Mouse (Mus musculus): ENCODE results near the gene Rbfox1. TPM values are rescaled to one million over a fixed set of nuclear protein-coding genes. Genes with fewer than 3 reads are reported as not detected.

The Rbfox1 gene
- polyA plus RNA-seq, 1 experiment, result not detected

GRCm38 (mm10) chr16:6791655-6792054, 906.5 kb downstream of the Rbfox1 start:
- TF ChIP-seq POLR2A (IDR thresholded peaks at IDR 0.05; ENCODE audit: borderline replicate concordance, low read depth, low read length), result no peak
- peak; percentile 76 for TF ChIP-seq CTCF (IDR thresholded peaks at IDR 0.05; ENCODE audit: low read depth, low read length)
- no peak overlapping the region for H3K27ac ChIP-seq (ENCODE audit: insufficient read depth, low read depth, low read length)
- H3K4me1 ChIP-seq (ENCODE audit: control insufficient read depth, insufficient read depth, low read length), result no peaks in the 10 kb centered on the region
- no peak overlapping the region for H3K4me3 ChIP-seq (ENCODE audit: insufficient read depth, low read length)

- no peak overlapping the region for H3K4me3 ChIP-seq (ENCODE audit: insufficient read depth, low read length)
- no peak for TF ChIP-seq CTCF (IDR thresholded peaks at IDR 0.05; ENCODE audit: low read depth, low read length)
- TF ChIP-seq POLR2A (IDR thresholded peaks at IDR 0.05; ENCODE audit: borderline replicate concordance, low read depth, low read length), result no peak
- H3K27ac ChIP-seq (ENCODE audit: insufficient read depth, low read depth, low read length), result no peak overlapping the region
- H3K4me1 ChIP-seq (ENCODE audit: control insufficient read depth, insufficient read depth, low read length), result no peaks in the 10 kb centered on the region
Observed at GRCm38 (mm10) chr16:6806246-6806645, 921.1 kb downstream of the Rbfox1 start.

DNA sequence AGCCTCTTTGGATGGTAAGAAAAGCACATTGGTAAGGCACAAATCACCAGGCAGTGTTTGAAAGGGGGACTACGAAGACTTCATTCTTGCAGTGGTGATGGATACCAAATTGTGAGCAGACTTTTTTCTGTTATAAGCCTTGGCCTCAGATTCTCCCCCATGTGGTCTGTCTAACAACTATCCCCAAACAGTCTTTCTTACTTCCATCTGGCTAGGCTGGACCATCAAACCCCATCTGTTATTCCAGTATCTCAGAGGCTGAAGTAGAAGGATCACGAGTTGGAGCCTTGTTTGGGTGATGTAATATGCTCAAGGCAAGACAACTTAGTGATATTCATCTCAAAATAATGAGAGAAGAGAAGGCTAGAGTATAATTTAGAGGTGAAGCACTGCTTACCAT, 922.7 kb downstream of the Rbfox1 start:
- H3K27ac ChIP-seq (ENCODE audit: insufficient read depth, low read depth, low read length), result no peak overlapping the region
- no peaks in the 10 kb centered on the region for H3K4me1 ChIP-seq (ENCODE audit: control insufficient read depth, insufficient read depth, low read length)
- TF ChIP-seq POLR2A (IDR thresholded peaks at IDR 0.05; ENCODE audit: borderline replicate concordance, low read depth, low read length) (no peak), CTCF (IDR thresholded peaks at IDR 0.05; ENCODE audit: low read depth, low read length) (no peak)
- H3K4me3 ChIP-seq (ENCODE audit: insufficient read depth, low read length), result no peak overlapping the region

DNA sequence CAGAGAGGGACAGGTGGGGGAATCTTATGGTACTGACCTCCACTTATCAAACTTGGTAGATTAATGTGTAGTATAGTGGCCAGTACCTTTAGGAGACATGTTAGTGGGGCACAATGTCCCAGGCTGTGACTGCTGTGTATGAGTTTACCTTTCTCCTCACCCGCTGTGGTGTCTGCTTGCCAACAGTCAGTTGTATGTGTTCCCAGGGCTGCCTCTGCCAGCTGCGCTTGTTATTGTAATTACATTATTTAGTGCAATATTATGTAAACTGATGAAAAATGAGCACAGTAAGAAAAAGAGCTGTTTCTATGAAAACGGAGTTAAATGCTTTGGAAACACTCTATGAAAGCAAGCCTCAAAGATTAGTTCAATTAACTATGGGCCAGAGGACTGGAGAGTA, 928.7 kb downstream of the Rbfox1 start:
- no peak overlapping the region for H3K4me3 ChIP-seq (ENCODE audit: insufficient read depth, low read length)
- TF ChIP-seq CTCF (IDR thresholded peaks at IDR 0.05; ENCODE audit: low read depth, low read length), result no peak
- no peak for TF ChIP-seq POLR2A (IDR thresholded peaks at IDR 0.05; ENCODE audit: borderline replicate concordance, low read depth, low read length)
- no peaks in the 10 kb centered on the region for H3K4me1 ChIP-seq (ENCODE audit: control insufficient read depth, insufficient read depth, low read length)
- H3K27ac ChIP-seq (ENCODE audit: insufficient read depth, low read depth, low read length), result no peak overlapping the region

- Histone ChIP-seq H3K4me3 (ENCODE audit: insufficient read depth, low read length) (no peak overlapping the region), H3K4me1 (ENCODE audit: control insufficient read depth, insufficient read depth, low read length) (no peaks in the 10 kb centered on the region), H3K27ac (ENCODE audit: insufficient read depth, low read depth, low read length) (no peak overlapping the region)
- TF ChIP-seq CTCF (IDR thresholded peaks at IDR 0.05; ENCODE audit: low read depth, low read length) (no peak), POLR2A (IDR thresholded peaks at IDR 0.05; ENCODE audit: borderline replicate concordance, low read depth, low read length) (no peak)
Observed at GRCm38 (mm10) chr16:6821741-6822140, 936.6 kb downstream of the Rbfox1 start.

DNA sequence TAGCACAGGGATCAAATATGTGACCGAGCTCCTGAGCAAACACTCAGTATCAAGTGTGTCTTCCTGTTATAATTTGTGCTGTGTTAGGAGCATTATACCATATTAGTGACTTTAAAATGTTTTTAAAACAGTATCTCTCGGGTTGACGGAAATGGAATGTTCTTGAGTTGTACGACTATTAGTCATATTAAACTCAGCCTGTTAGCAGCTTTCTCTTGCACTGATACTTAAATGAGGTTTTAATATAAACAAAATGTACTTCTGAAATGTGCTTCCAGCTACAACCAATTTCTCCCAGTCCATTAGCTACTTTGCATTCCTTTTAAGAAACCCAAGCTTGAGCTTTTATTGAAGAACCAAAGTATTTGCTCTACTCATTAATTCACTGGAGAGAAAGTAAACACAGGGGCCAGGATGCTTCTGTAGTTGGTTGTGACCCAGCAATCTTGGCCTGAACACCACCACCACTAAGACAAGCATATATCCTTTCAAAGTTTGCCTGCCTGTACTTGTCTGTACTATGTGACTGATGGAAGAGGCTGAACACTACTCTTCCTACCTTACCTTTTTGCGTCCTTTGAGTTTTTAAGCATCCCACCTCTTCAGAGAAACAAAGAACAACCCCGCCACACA, 944.9 kb downstream of the Rbfox1 start:
- 0 out of 2 replicates have a peak, but pooled peaks cover 6% of the 10 kb centered on the region for H3K4me1 ChIP-seq (ENCODE audit: control insufficient read depth, insufficient read depth, low read length)
- TF ChIP-seq POLR2A (IDR thresholded peaks at IDR 0.05; ENCODE audit: borderline replicate concordance, low read depth, low read length) (no peak), CTCF (IDR thresholded peaks at IDR 0.05; ENCODE audit: low read depth, low read length) (no peak)

GRCm38 (mm10) chr16:6833486-6833885, 948.3 kb downstream of the Rbfox1 start:
- H3K27ac ChIP-seq (ENCODE audit: insufficient read depth, low read depth, low read length), result no peak overlapping the region
- TF ChIP-seq CTCF (IDR thresholded peaks at IDR 0.05; ENCODE audit: low read depth, low read length), result no peak
- no peak for TF ChIP-seq POLR2A (IDR thresholded peaks at IDR 0.05; ENCODE audit: borderline replicate concordance, low read depth, low read length)
- H3K4me1 ChIP-seq (ENCODE audit: control insufficient read depth, insufficient read depth, low read length), result no peaks in the 10 kb centered on the region
- H3K4me3 ChIP-seq (ENCODE audit: insufficient read depth, low read length), result no peak overlapping the region

More for the DNA sequence above, 944.9 kb downstream of the Rbfox1 start:
- Histone ChIP-seq H3K27ac (ENCODE audit: insufficient read depth, low read depth, low read length) (no peak overlapping the region), H3K4me3 (ENCODE audit: insufficient read depth, low read length) (no peak overlapping the region)

- TF ChIP-seq POLR2A (IDR thresholded peaks at IDR 0.05; ENCODE audit: borderline replicate concordance, low read depth, low read length) (no peak), CTCF (IDR thresholded peaks at IDR 0.05; ENCODE audit: low read depth, low read length) (no peak)
- Histone ChIP-seq H3K4me1 (ENCODE audit: control insufficient read depth, insufficient read depth, low read length) (no peaks in the 10 kb centered on the region), H3K27ac (ENCODE audit: insufficient read depth, low read depth, low read length) (no peak overlapping the region)
Observed at GRCm38 (mm10) chr16:6835051-6835450, 949.9 kb downstream of the Rbfox1 start.

DNA sequence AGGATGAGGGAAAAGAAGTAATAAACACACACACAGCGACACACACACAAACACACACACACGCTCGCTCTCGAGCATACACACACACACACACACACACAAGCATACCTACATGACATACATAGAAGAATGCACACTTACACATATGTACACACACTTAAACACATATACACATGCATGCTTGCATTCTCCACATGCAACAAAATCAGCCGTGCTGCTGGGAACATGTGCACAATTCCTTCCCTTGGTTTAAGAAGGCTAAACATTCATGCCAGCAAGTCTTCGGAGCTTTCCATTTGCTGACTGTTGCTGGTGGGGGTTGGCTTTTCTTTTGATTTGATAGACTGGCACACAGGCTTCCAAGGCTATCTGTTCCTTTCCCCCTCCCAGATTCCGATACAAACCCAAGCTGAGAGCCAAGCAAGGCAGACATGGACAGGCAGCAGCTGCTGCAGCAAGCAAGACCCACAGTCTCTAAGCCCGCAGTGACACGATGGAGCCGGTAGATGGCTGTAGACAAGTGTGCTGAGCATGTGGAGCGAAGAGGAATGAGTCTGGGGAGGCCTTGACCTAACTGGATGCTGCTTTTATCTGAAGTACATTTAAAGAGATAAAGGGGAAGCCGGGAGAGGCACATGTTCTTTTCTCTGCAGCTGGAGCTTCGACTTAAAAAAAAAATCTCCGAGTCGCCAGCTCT, 954.3 kb downstream of the Rbfox1 start:
- H3K4me3 ChIP-seq (ENCODE audit: insufficient read depth, low read length), result no peak overlapping the region
- no peak overlapping the region for H3K27ac ChIP-seq (ENCODE audit: insufficient read depth, low read depth, low read length)
- TF ChIP-seq POLR2A (IDR thresholded peaks at IDR 0.05; ENCODE audit: borderline replicate concordance, low read depth, low read length) (no peak), CTCF (IDR thresholded peaks at IDR 0.05; ENCODE audit: low read depth, low read length) (no peak)
- peaks cover 12% of the 10 kb centered on the region for H3K4me1 ChIP-seq (ENCODE audit: control insufficient read depth, insufficient read depth, low read length)

More at GRCm38 (mm10) chr16:6835051-6835450, 949.9 kb downstream of the Rbfox1 start:
- H3K4me3 ChIP-seq (ENCODE audit: insufficient read depth, low read length), result no peak overlapping the region

GRCm38 (mm10) chr16:6840007-6840406, 954.9 kb downstream of the Rbfox1 start:
- TF ChIP-seq CTCF (IDR thresholded peaks at IDR 0.05; ENCODE audit: low read depth, low read length), result no peak
- TF ChIP-seq POLR2A (IDR thresholded peaks at IDR 0.05; ENCODE audit: borderline replicate concordance, low read depth, low read length), result no peak
- H3K4me3 ChIP-seq (ENCODE audit: insufficient read depth, low read length), result no peak overlapping the region
- H3K27ac ChIP-seq (ENCODE audit: insufficient read depth, low read depth, low read length), result no peak overlapping the region
- peaks cover 12% of the 10 kb centered on the region for H3K4me1 ChIP-seq (ENCODE audit: control insufficient read depth, insufficient read depth, low read length)

Data from bone marrow macrophage, adult 2 months (primary cell).